Mouse (Mus musculus) MEL (cell line): ENCODE results near the gene Gm17018. TPM values are rescaled to one million over a fixed set of nuclear protein-coding genes. Genes with fewer than 3 reads are reported as not detected.
A peak's percentile ranks its signal among the peaks of the same experiment; 100 is the strongest.

Experiments used
- DNase-seq: peaks from one replicate; pipeline ENCODE4 v3.0.0; 2011; ENCODE audit warnings: low read depth, low spot score
- H3K27ac ChIP-seq: 2 replicates; pipeline ENCODE4 v1.5.1; 2012; ENCODE audit warnings: low read depth, mild to moderate bottlenecking, control low read depth, low read length, moderate library complexity; ENCODE audit not compliant: control insufficient read depth
- H3K27me3 ChIP-seq, 2 experiments: fragments of 150-350 bp in 1 of 2; sonication (generic) in 1 of 2; 2 replicates each; pipeline ENCODE4 v1.6.1; 2012; ENCODE audit warnings: low read length in 2 of 2, mild to moderate bottlenecking in 2 of 2, improper control_type of control experiment in 1 of 2, moderate library complexity in 1 of 2; ENCODE audit not compliant: insufficient read depth in 2 of 2, control insufficient read depth in 1 of 2
- H3K36me3 ChIP-seq, 2 experiments: 2 replicates each; pipeline ENCODE4 v1.6.1; 2012 to 2014; ENCODE audit warnings: low read length in 2 of 2, improper control_type of control experiment in 1 of 2, inconsistent platforms in 1 of 2, mild to moderate bottlenecking in 1 of 2; ENCODE audit not compliant: insufficient read depth in 2 of 2, control insufficient read depth in 1 of 2
- H3K4me1 ChIP-seq, 2 experiments: fragments of 150-350 bp in 1 of 2; sonication (generic) in 1 of 2; 2 replicates each; pipeline ENCODE4 v1.6.1; 2012; ENCODE audit warnings: low read length in 2 of 2, improper control_type of control experiment in 1 of 2, mild to moderate bottlenecking in 1 of 2; ENCODE audit not compliant: insufficient read depth in 2 of 2, control insufficient read depth in 1 of 2
- H3K4me3 ChIP-seq, 2 experiments: fragments of 150-350 bp in 1 of 2; sonication (generic) in 1 of 2; 2 replicates each; pipeline ENCODE4 v1.5.1; 2012; ENCODE audit warnings: low read depth in 2 of 2, low read length in 2 of 2, mild to moderate bottlenecking in 2 of 2, moderate library complexity in 2 of 2, control low read depth in 1 of 2, improper control_type of control experiment in 1 of 2; ENCODE audit not compliant: control insufficient read depth in 1 of 2, insufficient read depth in 1 of 2
- H3K79me2 ChIP-seq: 2 replicates; pipeline ENCODE4 v1.6.1; 2012; ENCODE audit warnings: mild to moderate bottlenecking, low read length, moderate library complexity; ENCODE audit not compliant: control insufficient read depth, poor library complexity, insufficient read depth
- H3K9ac ChIP-seq: 2 replicates; pipeline ENCODE4 v1.6.1; 2012; ENCODE audit warnings: low read depth, mild to moderate bottlenecking, control low read depth, low read length, moderate library complexity; ENCODE audit not compliant: control insufficient read depth, poor library complexity, severe bottlenecking
- H3K9me3 ChIP-seq: fragments of 150-350 bp; sonication (generic); replicated peaks from 2 replicates; pipeline ENCODE4 v1.6.1; 2012; ENCODE audit warnings: mild to moderate bottlenecking, low read length, improper control_type of control experiment, moderate library complexity; ENCODE audit not compliant: insufficient read depth
- BHLHE40 ChIP-seq: IDR thresholded peaks from 2 replicates; pipeline ENCODE4 v1.6.1; 2012; ENCODE audit warnings: low read depth, mild to moderate bottlenecking, inconsistent platforms, low read length, improper control_type of control experiment, borderline replicate concordance
- CHD1 ChIP-seq: IDR thresholded peaks from 2 replicates; pipeline ENCODE4 v1.6.1; 2012; ENCODE audit warnings: low read depth, mild to moderate bottlenecking, inconsistent platforms, low read length, improper control_type of control experiment
- CHD2 ChIP-seq: IDR thresholded peaks from 2 replicates; pipeline ENCODE4 v1.6.1; 2011; ENCODE audit warnings: low read length, improper control_type of control experiment
- CTCF ChIP-seq, 3 experiments: IDR thresholded peaks in 2 of 3; conservative IDR thresholded peaks in 1 of 3; 2 replicates each; pipeline ENCODE4 v1.5.1; 2011 to 2012; ENCODE audit warnings: low read length in 3 of 3, low read depth in 2 of 3, mild to moderate bottlenecking in 2 of 3, improper control_type of control experiment in 1 of 3, inconsistent platforms in 1 of 3, mixed read lengths in 1 of 3, moderate library complexity in 1 of 3; ENCODE audit not compliant: control insufficient read depth in 1 of 3, insufficient read depth in 1 of 3, poor library complexity in 1 of 3, severe bottlenecking in 1 of 3
- E2F4 ChIP-seq: IDR thresholded peaks from 2 replicates; pipeline ENCODE4 v1.6.1; 2011; ENCODE audit warnings: low read depth, low read length, improper control_type of control experiment, borderline replicate concordance
- ELF1 ChIP-seq: IDR thresholded peaks from 2 replicates; pipeline ENCODE4 v1.6.1; 2014; ENCODE audit warnings: low read depth, mild to moderate bottlenecking, inconsistent platforms, low read length, improper control_type of control experiment, moderate library complexity
- EP300 ChIP-seq, 2 experiments: IDR thresholded peaks; 2 replicates each; pipeline ENCODE4 v1.6.1; 2011; ENCODE audit warnings: improper control_type of control experiment in 2 of 2, low read length in 2 of 2, low read depth in 1 of 2, mild to moderate bottlenecking in 1 of 2
- GABPA ChIP-seq: IDR thresholded peaks from 2 replicates; pipeline ENCODE4 v1.6.1; 2012; ENCODE audit warnings: low read depth, mild to moderate bottlenecking, inconsistent platforms, low read length, improper control_type of control experiment, moderate library complexity
- GATA1 ChIP-seq: IDR thresholded peaks from 2 replicates; pipeline ENCODE4 v1.6.1; 2011; ENCODE audit warnings: low read depth, low read length, improper control_type of control experiment
- HCFC1 ChIP-seq: IDR thresholded peaks from 2 replicates; pipeline ENCODE4 v1.6.1; 2012; ENCODE audit warnings: low read depth, mild to moderate bottlenecking, inconsistent platforms, low read length, improper control_type of control experiment, moderate library complexity
- JUND ChIP-seq: IDR thresholded peaks from 2 replicates; pipeline ENCODE4 v1.6.1; 2011; ENCODE audit warnings: low read depth, mild to moderate bottlenecking, improper control_type of control experiment, low read length
- KAT2A ChIP-seq: conservative IDR thresholded peaks from 2 replicates; pipeline ENCODE4 v1.6.1; 2012; ENCODE audit warnings: low read depth, low read length, improper control_type of control experiment, inconsistent platforms
- MAFK ChIP-seq: IDR thresholded peaks from 2 replicates; pipeline ENCODE4 v1.6.1; 2011; ENCODE audit warnings: low read depth, mild to moderate bottlenecking, low read length, improper control_type of control experiment, borderline replicate concordance
- MAX ChIP-seq: IDR thresholded peaks from 2 replicates; pipeline ENCODE4 v1.6.1; 2011; ENCODE audit warnings: low read length, improper control_type of control experiment
- MAZ ChIP-seq: IDR thresholded peaks from 2 replicates; pipeline ENCODE4 v1.6.1; 2012; ENCODE audit warnings: low read depth, mild to moderate bottlenecking, inconsistent platforms, low read length, improper control_type of control experiment
- MEF2A ChIP-seq: IDR thresholded peaks from 2 replicates; pipeline ENCODE4 v1.6.1; 2014; ENCODE audit warnings: low read depth, mild to moderate bottlenecking, inconsistent platforms, low read length, improper control_type of control experiment; ENCODE audit not compliant: poor library complexity, insufficient replicate concordance, severe bottlenecking; ENCODE audit errors: extremely low read depth
- MXI1 ChIP-seq: IDR thresholded peaks from 2 replicates; pipeline ENCODE4 v1.6.1; 2011; ENCODE audit warnings: mild to moderate bottlenecking, low read depth, low read length, improper control_type of control experiment
- MYB ChIP-seq: IDR thresholded peaks from 2 replicates; pipeline ENCODE4 v1.6.1; 2011; ENCODE audit warnings: mild to moderate bottlenecking, low read depth, low read length, improper control_type of control experiment
- MYC ChIP-seq: IDR thresholded peaks from 2 replicates; pipeline ENCODE4 v1.6.1; 2011; ENCODE audit warnings: low read depth, mild to moderate bottlenecking, low read length, improper control_type of control experiment, moderate library complexity
- NELFE ChIP-seq: IDR thresholded peaks from 2 replicates; pipeline ENCODE4 v1.6.1; 2011; ENCODE audit warnings: low read depth, low read length, improper control_type of control experiment
- NRF1 ChIP-seq: IDR thresholded peaks from 2 replicates; pipeline ENCODE4 v1.6.1; 2014; ENCODE audit warnings: low read depth, mild to moderate bottlenecking, inconsistent platforms, low read length, improper control_type of control experiment, moderate library complexity; ENCODE audit not compliant: poor library complexity, insufficient read depth, severe bottlenecking
- POLR2A ChIP-seq, 2 experiments: IDR thresholded peaks; 2 replicates each; pipeline ENCODE4 v1.6.1; 2011 to 2012; ENCODE audit warnings: low read length in 2 of 2, mild to moderate bottlenecking in 2 of 2, control low read depth in 1 of 2, improper control_type of control experiment in 1 of 2, low read depth in 1 of 2, moderate library complexity in 1 of 2; ENCODE audit not compliant: control insufficient read depth in 1 of 2, insufficient read depth in 1 of 2, poor library complexity in 1 of 2
- POLR2AphosphoS2 ChIP-seq: IDR thresholded peaks from 2 replicates; pipeline ENCODE4 v1.6.1; 2011; ENCODE audit warnings: low read length, improper control_type of control experiment
- POLR2AphosphoS5 ChIP-seq: IDR thresholded peaks from 2 replicates; pipeline ENCODE4 v1.6.1; 2012; ENCODE audit warnings: low read depth, borderline replicate concordance, mild to moderate bottlenecking, inconsistent platforms, low read length, moderate library complexity, mixed read lengths
- RCOR1 ChIP-seq: IDR thresholded peaks from 2 replicates; pipeline ENCODE4 v1.6.1; 2012; ENCODE audit warnings: low read depth, mild to moderate bottlenecking, inconsistent platforms, low read length, improper control_type of control experiment
- SIN3A ChIP-seq: IDR thresholded peaks from 2 replicates; pipeline ENCODE4 v1.6.1; 2012; ENCODE audit warnings: low read length, improper control_type of control experiment, inconsistent platforms
- SMC3 ChIP-seq: IDR thresholded peaks from 2 replicates; pipeline ENCODE4 v1.6.1; 2011; ENCODE audit warnings: low read depth, low read length, improper control_type of control experiment
- TAL1 ChIP-seq: IDR thresholded peaks from 2 replicates; pipeline ENCODE4 v1.6.1; 2012; ENCODE audit warnings: mild to moderate bottlenecking, inconsistent platforms, low read length, moderate library complexity, mixed read lengths
- TBP ChIP-seq: IDR thresholded peaks from 2 replicates; pipeline ENCODE4 v1.8.0; 2011; ENCODE audit warnings: low read depth, low read length, improper control_type of control experiment
- TCF12 ChIP-seq: IDR thresholded peaks from 2 replicates; pipeline ENCODE4 v1.6.1; 2014; ENCODE audit warnings: low read depth, mild to moderate bottlenecking, inconsistent platforms, low read length, improper control_type of control experiment, moderate library complexity
- UBTF ChIP-seq: IDR thresholded peaks from 2 replicates; pipeline ENCODE4 v1.6.1; 2012; ENCODE audit warnings: low read depth, mild to moderate bottlenecking, inconsistent platforms, low read length, improper control_type of control experiment, moderate library complexity, borderline replicate concordance; ENCODE audit not compliant: insufficient read depth
- USF1 ChIP-seq: IDR thresholded peaks from 2 replicates; pipeline ENCODE4 v1.6.1; 2014; ENCODE audit warnings: low read depth, mild to moderate bottlenecking, inconsistent platforms, low read length, improper control_type of control experiment, moderate library complexity
- USF2 ChIP-seq, 2 experiments: IDR thresholded peaks; 2 replicates each; pipeline ENCODE4 v1.6.1; 2011 to 2012; ENCODE audit warnings: improper control_type of control experiment in 2 of 2, low read length in 2 of 2, borderline replicate concordance in 1 of 2, inconsistent platforms in 1 of 2, low read depth in 1 of 2, mild to moderate bottlenecking in 1 of 2; ENCODE audit not compliant: insufficient read depth in 1 of 2
- ZC3H11A ChIP-seq: IDR thresholded peaks from 2 replicates; pipeline ENCODE4 v1.6.1; 2012; ENCODE audit warnings: low read depth, mild to moderate bottlenecking, inconsistent platforms, low read length, improper control_type of control experiment
- ZKSCAN1 ChIP-seq: IDR thresholded peaks from 2 replicates; pipeline ENCODE4 v1.6.1; 2012; ENCODE audit warnings: low read depth, mild to moderate bottlenecking, inconsistent platforms, low read length, improper control_type of control experiment, moderate library complexity
- ZMIZ1 ChIP-seq: IDR thresholded peaks from 2 replicates; pipeline ENCODE4 v1.6.1; 2012; ENCODE audit warnings: low read depth, mild to moderate bottlenecking, inconsistent platforms, low read length, improper control_type of control experiment, moderate library complexity
- ZNF384 ChIP-seq: IDR thresholded peaks from 2 replicates; pipeline ENCODE4 v1.6.1; 2012; ENCODE audit warnings: low read depth, mild to moderate bottlenecking, inconsistent platforms, low read length, improper control_type of control experiment
- polyA plus RNA-seq, 2 experiments: library from polyadenylated mRNA; stranded (reverse) in 1 of 2; unstranded in 1 of 2; fragments of >175 nt in 1 of 2; fragments of >200 nt in 1 of 2; gene quantifications; 2 replicates each; pipeline versions ENCODE4 v1.2.1 to v1.2.4; 2012; ENCODE audit warnings: low replicate concordance in 2 of 2, low read depth in 1 of 2; ENCODE audit not compliant: insufficient read length in 2 of 2, insufficient read depth in 1 of 2, missing spikeins in 1 of 2
- total RNA-seq: library from RNA; depleted of rRNA; stranded (reverse); fragments of 300-350 nt; gene quantifications from 2 replicates; pipeline ENCODE4 v1.2.3, GENCODE M21; 2012

The Gm17018 gene
- total and polyA plus RNA-seq, 3 experiments = 34.9 to 62.6 TPM; not detected in 1

DNA sequence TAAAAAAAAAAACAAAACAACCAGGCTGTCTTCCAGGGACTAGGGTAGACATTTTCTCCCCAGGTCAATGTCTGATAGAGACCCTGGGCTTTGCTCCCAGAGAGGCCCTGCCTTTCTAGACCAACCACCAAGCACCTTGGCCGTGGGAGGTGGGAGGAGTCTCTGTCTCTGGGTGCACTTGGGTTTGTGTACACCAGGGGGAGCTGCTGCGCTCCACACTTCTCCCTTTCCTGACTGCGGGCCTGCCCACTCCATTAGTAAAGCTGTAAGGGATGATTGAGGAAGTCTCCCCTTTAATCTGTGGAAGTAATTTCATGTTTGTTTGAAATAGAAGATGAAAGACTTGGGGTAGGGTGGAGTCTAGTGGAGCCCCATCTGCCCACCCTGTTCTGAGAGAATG, 20.8 kb downstream of the Gm17018 start:
- Histone ChIP-seq H3K4me3 (no peak overlapping the region), H3K27ac (no peak overlapping the region), H3K9me3 (no peaks in the 10 kb centered on the region), H3K9ac (no peak overlapping the region), H3K36me3 (no peaks in the 10 kb centered on the region; a peak in 1 of 4 replicates), H3K4me1 (no peaks in the 10 kb centered on the region; a peak in 1 of 4 replicates), H3K79me2 (no peaks in the 10 kb centered on the region), H3K27me3 (no peaks in the 10 kb centered on the region)
- peak; percentile 93 for DNase-seq
- TF ChIP-seq TBP (0 out of 2 replicates have a peak, but pooled peaks have one; percentile 23), MAZ (no peak), ZMIZ1 (no peak), USF1 (no peak), CHD2 (no peak), UBTF (no peak), MAX (no peak), RCOR1 (0 out of 2 replicates have a peak, but pooled peaks have one; percentile 26), ELF1 (0 out of 2 replicates have a peak, but pooled peaks have one; percentile 47), USF2 (IDR thresholded peaks at IDR 0.05; ENCODE audit: borderline replicate concordance in 1 of 2, insufficient read depth in 1 of 2, low read depth in 1 of 2, low read length in 2 of 2) (no peak), ZNF384 (peak; percentile 45; the same call in 1 of the 2 replicates), KAT2A (no peak), POLR2A (IDR thresholded peaks at IDR 0.05; ENCODE audit: control insufficient read depth in 1 of 2, insufficient read depth in 1 of 2, low read depth in 1 of 2, low read length in 2 of 2, poor library complexity in 1 of 2) (no peak), SIN3A (peak; percentile 39; the same call in 1 of the 2 replicates), MEF2A (no peak), ZKSCAN1 (no peak), GATA1 (no peak), EP300 (IDR thresholded peaks at IDR 0.05; ENCODE audit: low read depth in 1 of 2, low read length in 2 of 2) (peak in 1 of 2 experiments; percentile 44; a peak in 2 of 4 replicates), POLR2AphosphoS5 (no peak), CHD1 (no peak), POLR2AphosphoS2 (no peak), CTCF (IDR thresholded peaks at IDR 0.05 in 2 of 3, conservative IDR thresholded peaks at IDR 0.05 in 1 of 3; ENCODE audit: control insufficient read depth in 1 of 3, insufficient read depth in 1 of 3, low read depth in 2 of 3, low read length in 3 of 3, poor library complexity in 1 of 3, severe bottlenecking in 1 of 3) (peak; percentile 93 to 99 (median 95)), BHLHE40 (0 out of 2 replicates have a peak, but pooled peaks have one; percentile 32), MAFK (no peak), SMC3 (peak; percentile 96), MYB (no peak), GABPA (no peak), NRF1 (no peak), MXI1 (no peak), TCF12 (no peak), TAL1 (no peak), E2F4 (no peak), HCFC1 (peak; percentile 48; the same call in 1 of the 2 replicates), NELFE (no peak; the same call in 1 of the 2 replicates), JUND (no peak), ZC3H11A (peak; percentile 84), MYC (peak; percentile 53; the same call in 1 of the 2 replicates)
